Mouse (Mus musculus): ENCODE measurements at regions not wholly inside any gene's neighbourhood (a gene's known extent, or its start where the extent isn't known, plus 50 kb on each side); places are given as distances from the start of the nearest gene placed in this dataset.

DNA sequence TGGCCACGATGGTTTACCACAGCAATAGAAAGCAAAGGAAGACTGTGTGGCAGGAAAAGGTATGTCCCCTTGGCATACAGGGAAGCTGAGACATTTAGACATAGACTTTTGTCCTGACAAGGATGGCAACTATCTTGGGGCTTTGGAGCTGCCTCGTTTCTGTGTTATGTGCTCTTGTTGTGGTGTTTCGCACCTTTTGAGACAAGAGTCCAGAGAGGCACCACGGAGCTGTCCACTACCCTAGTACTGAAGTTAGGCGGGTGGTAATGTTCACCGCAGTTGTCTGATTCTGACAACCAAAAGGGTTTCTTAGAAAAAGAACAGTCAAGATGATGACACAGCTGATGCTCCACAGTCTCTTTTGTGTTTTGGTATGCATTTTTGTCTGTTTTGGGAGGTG, 90.9 kb upstream of the Got2 start:
- no peak for DNase-seq (ENCODE audit: low spot score in 2 of 2)

DNA sequence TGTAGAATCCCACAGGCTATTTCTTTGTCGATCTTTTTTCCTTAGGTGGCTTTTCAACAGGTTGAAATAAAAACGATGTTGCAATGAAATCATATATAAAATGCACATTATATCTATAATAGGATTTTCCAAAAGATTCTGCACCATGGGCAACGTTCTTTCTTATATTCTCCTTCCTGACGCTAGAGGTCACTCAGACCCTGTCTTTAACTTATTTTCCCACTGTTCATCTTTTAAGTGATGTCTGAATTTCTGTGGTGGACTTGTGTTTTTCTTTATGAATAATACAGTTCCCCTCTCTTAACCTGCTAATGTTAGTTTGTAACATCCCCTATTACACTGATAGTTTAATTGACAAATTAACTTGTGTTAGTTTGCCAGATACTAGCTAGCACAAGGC, 86.5 kb upstream of the Got2 start:
- no peak for DNase-seq (ENCODE audit: low spot score in 2 of 2)

DNA sequence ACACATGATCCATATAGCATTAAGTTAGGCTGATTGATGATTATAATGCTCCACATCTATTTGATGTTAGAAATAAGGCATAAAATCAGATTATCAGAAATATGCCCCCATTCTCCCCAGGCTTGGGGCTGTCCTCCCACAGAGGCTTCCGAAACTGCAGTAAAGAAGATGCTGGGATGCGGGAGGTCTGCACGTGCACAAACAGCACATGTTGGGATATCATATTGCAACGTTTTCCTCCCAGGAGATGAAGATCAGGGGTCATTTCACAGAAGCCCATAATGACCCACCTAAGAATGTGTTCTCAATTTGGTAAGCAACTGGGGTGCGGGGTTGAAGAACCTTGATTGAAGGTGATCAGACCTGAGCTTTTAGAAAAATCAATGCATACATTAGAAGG, 85.9 kb upstream of the Got2 start:
- DNase-seq (ENCODE audit: low spot score in 2 of 2) = no peak

DNA sequence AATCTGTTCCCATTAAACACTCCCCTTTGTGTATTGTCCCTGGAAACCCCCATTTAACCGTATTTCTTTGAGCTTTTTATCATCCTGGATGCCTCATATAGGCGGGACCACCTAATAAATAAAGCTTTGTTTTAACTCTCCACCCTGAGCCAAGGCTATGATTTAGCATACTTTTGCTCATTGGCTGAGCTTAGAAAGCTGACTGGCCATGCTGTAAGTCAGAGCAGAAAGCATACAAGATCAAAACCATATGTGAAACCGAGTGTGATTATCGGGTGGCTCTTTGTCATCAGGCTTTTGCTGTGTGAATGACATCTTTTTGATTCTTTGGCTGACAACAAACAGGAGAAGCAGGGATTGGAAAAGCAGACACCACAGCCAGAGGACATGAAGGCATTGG, 85.2 kb upstream of the Got2 start:
- DNase-seq (ENCODE audit: low spot score in 2 of 2) = no peak

DNA sequence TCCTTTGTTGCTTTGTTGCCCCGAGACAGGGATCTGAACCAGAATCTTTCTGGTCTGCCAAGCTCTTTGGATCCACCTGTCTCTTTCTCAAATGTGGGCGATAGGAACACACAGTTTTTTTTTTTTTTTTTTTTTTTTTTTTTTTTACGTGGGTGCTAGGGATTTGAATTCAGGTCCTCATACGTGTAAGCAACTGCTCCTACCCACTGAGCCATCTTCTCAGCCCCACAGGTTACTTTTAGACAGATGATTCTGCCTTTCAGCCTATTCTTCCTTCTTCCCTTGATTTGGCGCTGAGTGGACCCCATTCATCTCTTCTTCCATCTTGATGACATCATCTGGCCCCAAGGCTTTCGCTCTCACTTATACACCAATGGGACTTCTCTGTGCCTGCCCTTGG, 80.5 kb upstream of the Got2 start:
- DNase-seq (ENCODE audit: low spot score in 2 of 2) = no peak

DNA sequence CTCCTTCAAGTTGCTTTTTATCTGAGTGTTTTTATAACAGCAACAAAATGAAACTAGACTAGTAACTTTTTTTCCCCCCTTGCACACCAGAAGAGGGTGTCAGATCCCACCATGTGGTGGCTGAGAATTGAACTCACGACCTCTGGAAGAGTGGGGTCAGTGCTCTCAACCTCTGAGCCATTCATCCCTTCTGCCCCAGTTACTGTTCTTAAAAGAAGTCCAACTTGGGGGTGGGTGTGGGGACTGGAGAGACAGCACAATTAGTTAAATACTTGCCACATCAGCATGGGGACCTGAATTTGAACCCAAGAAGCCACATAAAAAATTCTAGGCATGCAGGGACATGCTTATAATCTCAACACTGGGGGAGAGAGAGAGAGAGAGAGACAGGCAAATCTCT, 78.1 kb upstream of the Got2 start:
- DNase-seq (ENCODE audit: low spot score in 2 of 2) = no peak

DNA sequence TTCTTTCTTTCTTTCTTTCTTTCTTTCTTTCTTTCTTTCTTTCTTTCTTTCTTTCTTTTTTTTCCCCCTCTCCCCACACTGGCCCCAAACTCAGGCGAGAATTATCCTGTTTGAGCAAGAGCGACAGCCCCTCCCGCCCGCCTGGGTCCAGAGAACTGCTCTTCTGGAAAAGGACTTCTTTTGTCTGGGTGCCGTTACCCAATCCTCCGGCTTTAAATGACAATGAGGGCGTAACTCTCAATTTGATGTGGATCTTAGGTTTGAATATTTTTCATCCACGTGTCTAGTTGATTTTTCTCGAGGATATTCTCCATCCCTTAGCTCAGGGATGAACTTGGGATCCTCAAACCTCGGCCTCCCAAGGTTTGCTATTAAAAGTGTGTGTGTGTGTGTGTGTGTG, 63.9 kb upstream of the Got2 start:
- no peak for DNase-seq (ENCODE audit: low spot score in 2 of 2)

DNA sequence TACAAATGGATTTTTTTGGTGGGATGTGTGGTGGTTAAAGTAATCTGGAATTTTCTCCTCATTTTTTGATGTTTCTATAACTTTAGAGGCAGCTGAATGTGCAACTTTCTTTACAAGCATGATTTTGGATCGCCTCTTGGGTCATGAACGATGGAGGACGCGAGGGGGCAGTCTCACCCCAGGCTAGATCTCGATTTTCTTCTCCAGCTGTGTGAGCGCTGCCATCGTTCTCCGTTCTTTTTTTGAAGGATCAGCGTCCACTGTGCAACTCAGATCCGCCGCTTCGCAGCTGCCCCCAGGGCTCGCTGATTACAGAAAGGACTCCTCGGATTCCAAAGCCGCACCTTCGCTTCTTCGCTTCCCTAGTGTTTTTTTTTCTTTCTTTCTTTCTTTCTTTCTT, 63.4 kb upstream of the Got2 start:
- DNase-seq (ENCODE audit: low spot score in 2 of 2) = peak in 1 of 2 experiments; percentile 9

All from thymus, postnatal 10 days (tissue).